Mouse (Mus musculus) embryonic fibroblast, embryonic 13.5 days (primary cell): ENCODE results near the gene Cphx2. TPM values are rescaled to one million over a fixed set of nuclear protein-coding genes. Genes with fewer than 3 reads are reported as not detected.
"Not testable (repeated sequence)": the region's sequence is repeated elsewhere in the genome, so short reads cannot be mapped to it uniquely, and the experiment has no call there.

Source experiments
- H3K27ac ChIP-seq: 2 replicates; pipeline ENCODE4 v1.5.1; 2012; ENCODE audit warnings: low read length, control low read depth, inconsistent platforms; ENCODE audit not compliant: insufficient read depth
- H3K4me1 ChIP-seq: 2 replicates; pipeline ENCODE4 v1.6.1; 2011; ENCODE audit warnings: low read length; ENCODE audit not compliant: control insufficient read depth, insufficient read depth
- H3K4me3 ChIP-seq: 2 replicates; pipeline ENCODE4 v1.5.1; 2011; ENCODE audit warnings: mild to moderate bottlenecking, control low read depth, low read length; ENCODE audit not compliant: insufficient read depth
- polyA plus RNA-seq: library from polyadenylated mRNA; stranded (reverse); fragments of >200 nt; gene quantifications from 2 replicates; pipeline ENCODE4 v1.2.4, GENCODE M21; 2011; ENCODE audit warnings: low read depth; ENCODE audit not compliant: missing spikeins, insufficient read length

Cphx2 gene
- not detected in 2 replicates for polyA plus RNA-seq

DNA sequence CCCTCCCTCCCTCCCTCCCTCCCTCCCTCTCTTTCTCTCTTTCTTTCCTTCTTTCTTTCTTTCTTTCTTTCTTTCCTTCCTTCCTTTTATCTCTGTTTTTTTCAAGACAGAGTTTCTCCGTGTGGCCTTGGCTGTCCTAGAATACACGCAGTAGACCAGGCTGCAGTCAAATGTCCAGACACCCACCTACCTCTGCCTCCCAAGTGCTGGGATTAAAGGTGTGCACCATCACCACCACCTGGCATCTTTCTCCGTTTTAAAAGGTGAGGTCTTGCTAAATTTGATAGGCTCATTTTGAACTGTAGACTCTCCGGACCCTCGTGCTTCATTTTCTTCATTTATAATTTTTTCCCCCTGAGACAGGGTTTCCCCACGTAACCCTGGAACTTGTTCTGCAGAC lies at the start of gene Cphx2:
Gene Cphx2, plus strand, starts transcription at position 301 of the 400 bp plus-strand sequence.
- H3K27ac ChIP-seq, H3K4me1 ChIP-seq, H3K4me3 ChIP-seq: not testable (repeated sequence)

DNA sequence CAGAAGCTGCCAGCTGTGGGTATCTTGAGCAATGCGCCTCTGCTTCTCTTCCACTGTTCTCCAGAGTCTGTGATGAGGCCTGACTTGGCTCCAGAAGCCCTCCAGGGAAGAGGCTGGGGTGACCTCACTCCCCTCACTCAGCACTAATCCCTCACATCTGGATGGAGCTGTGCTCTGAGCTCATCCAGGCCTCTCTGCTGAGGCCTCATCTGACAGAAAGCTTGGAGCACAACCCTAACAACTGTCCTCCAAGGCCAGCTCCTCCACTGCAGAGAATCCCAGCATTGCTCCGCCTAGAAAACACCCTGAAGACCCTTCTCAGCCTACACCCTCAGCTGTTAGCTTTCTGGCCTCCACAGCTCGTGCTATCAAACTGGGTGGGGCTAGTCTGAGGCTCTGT lies 47.0 kb upstream of the Cphx2 start:
- H3K27ac ChIP-seq, H3K4me3 ChIP-seq, H3K4me1 ChIP-seq: not testable (repeated sequence)

DNA sequence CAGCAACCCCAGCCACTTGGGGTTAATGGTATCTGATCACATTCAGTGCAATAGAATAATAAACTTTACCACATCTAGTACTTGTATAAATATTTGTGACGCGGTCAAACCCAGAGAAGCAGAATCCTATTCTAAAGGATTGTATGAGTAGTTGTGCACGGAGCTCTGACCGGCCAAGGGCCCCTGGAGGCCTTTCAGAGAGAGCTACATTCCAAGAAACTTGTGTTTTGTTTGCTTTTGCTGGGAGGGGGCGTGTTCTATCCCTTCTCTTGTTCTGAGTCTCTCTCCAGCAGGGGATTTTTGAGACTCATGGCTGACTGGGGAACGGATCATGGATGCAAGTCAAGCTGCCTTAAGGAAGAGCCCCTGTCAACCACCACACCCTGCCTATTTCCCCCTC lies 45.9 kb upstream of the Cphx2 start:
- not testable (repeated sequence) for H3K27ac ChIP-seq, H3K4me3 ChIP-seq, H3K4me1 ChIP-seq

DNA sequence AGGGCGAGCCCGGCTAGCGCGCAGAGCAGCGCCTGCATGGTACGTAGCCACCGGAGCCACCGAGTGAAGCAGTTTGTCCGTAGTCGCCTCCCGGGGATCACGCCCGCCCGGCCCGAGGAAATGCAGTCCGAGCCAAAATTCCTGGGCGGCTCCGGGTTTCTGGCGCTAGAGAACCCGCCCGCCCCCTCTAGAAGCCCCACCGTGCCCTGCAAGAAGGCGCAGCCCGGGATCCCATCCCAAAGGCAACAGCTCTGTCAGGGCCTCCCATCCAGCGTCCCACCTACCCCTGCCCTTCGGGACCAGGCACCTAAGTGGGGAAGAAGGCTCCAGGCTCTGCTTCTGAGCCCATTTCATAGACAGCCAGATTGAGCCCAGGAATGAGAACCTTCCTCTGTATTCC lies 38.7 kb upstream of the Cphx2 start, which contains the start of gene Gm9780:
Gene Gm9780, minus strand, starts transcription at position 101 of the 400 bp plus-strand sequence.
- not testable (repeated sequence) for H3K27ac ChIP-seq, H3K4me1 ChIP-seq, H3K4me3 ChIP-seq

DNA sequence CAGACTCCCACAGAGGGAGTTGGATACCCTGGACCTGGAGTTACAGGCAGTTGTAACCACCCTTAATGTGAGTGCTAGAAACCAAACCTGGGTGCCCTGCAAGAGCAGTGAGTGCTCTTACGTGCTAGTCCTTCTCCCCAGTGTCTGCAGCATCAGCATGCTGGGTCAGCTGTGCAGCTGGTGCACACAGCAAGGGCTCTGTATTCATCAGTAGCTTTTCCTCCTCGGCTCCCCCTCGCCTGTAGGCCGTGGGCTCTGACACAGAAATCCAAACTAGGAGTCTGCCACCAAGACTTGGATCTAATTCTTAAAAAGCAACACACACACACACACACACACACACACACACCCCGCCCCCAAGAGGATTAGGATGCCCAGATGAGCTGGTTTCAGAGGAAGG lies 36.3 kb upstream of the Cphx2 start:
- not testable (repeated sequence) for H3K4me3 ChIP-seq, H3K4me1 ChIP-seq, H3K27ac ChIP-seq

DNA sequence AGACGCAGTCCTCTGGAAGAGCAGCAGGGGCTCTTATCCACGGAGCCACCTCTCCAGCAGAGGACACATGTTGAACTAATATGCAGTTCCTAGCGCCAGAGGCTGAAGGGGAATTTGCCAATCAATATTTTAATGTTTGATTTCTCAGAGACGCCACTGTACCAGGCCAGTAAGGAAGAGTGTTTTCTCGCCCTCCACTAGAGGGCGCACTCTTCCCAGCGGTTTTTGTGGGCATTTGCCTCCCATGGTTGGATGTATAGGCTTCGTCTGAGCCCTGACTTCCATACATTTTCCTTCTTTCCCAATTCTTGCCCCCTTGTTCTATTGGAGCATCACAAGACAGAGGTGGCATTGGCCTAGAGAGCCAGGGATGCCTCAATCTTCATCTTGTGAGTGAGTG lies 34.3 kb upstream of the Cphx2 start:
- not testable (repeated sequence) for H3K27ac ChIP-seq, H3K4me3 ChIP-seq, H3K4me1 ChIP-seq

DNA sequence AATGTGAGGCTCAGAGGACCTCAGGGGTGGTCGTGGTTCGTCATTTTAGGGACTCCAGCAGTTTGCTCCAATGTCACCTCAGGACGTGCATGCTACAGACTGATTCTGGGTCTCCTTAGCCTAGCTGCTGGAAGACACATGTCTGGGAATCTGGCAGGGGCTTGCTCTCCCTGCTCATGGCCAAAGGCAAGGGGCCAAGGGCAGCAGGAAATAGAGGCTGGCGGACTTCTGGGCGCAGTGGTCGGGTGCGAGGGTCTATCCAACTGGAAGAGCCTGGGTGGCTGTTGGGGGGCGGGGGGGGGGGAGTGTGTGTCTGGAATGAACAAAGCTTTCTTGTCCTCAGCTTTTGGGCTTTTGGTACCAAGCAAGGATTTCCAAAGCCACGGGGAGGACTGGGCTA lies 32.5 kb upstream of the Cphx2 start:
- not testable (repeated sequence) for H3K27ac ChIP-seq, H3K4me3 ChIP-seq, H3K4me1 ChIP-seq

DNA sequence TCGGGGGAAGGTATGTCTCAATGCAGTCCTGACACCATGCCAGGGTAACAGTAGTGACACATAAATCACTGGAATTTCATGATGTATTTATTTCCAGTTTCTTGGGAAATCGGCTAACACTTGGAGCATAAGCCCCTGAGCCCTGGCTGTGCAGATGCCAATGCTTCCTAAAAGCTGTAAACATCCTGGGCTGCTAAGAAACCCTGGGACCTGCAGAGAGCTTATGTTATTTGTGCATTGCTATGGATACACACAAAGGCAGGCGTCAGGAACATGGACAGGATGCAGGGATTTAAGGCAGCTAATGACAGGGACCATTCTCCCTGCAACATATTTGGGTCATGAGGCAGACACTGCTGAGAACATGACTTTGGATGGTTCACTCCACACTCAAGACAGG lies 23.1 kb upstream of the Cphx2 start:
- not testable (repeated sequence) for H3K27ac ChIP-seq, H3K4me3 ChIP-seq, H3K4me1 ChIP-seq

DNA sequence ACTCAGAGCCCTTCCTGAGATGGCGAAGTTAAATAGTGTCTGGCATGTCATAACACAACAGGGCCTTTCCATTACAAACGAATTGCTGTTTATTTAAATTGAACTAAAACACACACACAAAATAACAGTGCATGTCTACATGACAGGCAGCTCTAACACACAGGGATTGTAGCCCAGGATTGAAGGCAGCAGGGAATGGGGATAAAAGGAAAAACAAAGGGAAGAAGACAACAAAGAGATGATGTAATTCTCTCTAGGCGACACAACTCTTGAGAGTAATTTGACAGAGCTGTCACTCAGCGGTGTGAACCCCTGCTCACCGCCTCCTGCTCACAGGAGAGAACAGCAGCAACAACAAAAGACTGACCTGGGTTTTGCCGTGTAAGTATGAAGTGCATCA lies 22.0 kb upstream of the Cphx2 start:
- not testable (repeated sequence) for H3K4me3 ChIP-seq, H3K27ac ChIP-seq, H3K4me1 ChIP-seq

DNA sequence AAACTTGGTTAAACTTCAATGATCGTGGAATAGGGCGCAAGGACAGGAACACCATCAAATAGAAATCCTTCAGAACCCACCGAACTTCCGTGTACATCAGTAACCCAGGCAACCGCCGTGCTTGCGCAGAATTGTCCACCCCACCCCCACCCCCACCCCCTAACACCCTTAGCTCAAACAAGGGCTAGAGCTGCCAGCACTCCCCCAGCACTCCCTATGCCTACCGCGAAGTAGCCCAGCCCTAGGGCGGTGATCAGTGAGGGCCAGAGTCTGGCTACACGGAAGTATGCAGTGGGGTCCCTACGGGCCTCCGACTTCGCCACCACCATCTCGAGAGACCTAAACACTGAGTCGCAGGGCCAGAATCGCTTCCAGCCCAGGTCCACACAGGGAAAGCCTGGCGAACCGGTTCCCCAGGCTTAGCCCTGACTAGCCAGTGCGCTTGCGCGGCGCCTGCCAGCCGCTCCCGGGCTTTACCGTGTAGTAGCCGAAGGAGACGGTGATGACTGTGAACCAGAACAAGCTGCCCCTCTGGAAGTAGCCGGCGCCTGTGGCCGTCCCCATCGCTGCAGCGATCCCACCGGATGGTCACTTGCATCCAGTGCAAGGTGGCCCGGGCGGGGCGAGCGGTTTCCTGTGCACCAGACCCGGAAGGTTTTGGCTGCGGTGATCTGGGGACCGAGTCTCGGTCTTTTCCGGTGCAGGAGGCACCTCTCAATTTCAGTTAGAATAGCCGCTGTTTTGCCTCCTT lies 14.6 kb upstream of the Cphx2 start:
- not testable (repeated sequence) for H3K4me1 ChIP-seq, H3K27ac ChIP-seq, H3K4me3 ChIP-seq

DNA sequence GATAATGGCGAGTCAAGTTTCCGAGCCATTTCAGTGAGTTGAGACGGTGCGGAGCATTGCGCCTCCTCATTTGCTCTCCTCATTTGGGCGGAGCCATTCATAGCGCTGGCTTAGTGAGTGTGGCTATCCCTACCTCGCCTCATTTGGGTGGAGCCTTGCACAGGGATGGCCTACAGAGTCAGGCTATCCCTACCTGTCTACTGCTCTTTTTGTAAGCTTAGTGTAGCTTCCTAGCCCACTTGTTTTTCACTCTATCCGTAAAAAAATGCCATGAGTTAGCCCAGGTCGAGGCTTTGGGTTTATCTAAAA lies 14.0 kb upstream of the Cphx2 start, which contains the start of gene Tmem254c:
Gene Tmem254c, minus strand, starts transcription at position 31 of the 309 bp plus-strand sequence.
- H3K27ac ChIP-seq, H3K4me1 ChIP-seq, H3K4me3 ChIP-seq: not testable (repeated sequence)

DNA sequence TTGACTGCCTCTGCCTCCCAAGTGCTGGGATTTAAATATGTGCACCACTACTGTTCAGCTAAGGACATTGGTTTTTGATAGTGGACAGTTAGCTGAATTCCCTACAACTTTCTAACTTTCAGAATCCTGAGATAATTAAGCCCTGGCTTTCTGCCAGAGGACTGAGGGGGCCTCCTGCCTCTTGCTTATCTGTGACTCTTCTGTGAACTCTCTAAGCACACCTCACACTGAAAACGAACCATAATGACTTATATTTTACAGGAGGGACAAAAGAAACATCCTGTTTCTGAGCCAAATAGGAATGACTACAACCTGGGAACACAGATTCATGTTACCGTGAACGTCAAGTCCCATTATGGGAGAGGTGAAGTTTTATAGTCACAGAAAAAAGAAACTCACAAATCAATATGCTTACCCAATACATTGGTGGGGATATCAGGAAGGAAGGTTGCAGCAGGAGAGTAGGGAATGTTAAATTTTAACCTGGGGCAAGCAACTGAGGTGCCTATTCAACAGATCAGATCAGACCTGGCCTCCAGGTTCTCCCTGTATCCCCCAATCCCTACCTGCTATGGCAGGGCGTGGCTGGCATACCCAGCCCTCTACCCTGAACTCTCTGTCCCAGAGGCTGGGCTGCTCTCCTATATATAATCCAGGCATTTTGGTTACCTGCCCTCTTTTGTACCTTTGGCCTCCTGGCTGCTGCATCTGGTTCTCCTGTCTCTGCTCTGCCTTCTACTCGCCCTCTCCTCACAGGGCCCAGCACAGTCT lies 4.5 kb upstream of the Cphx2 start:
- H3K4me1 ChIP-seq, H3K4me3 ChIP-seq, H3K27ac ChIP-seq: not testable (repeated sequence)

DNA sequence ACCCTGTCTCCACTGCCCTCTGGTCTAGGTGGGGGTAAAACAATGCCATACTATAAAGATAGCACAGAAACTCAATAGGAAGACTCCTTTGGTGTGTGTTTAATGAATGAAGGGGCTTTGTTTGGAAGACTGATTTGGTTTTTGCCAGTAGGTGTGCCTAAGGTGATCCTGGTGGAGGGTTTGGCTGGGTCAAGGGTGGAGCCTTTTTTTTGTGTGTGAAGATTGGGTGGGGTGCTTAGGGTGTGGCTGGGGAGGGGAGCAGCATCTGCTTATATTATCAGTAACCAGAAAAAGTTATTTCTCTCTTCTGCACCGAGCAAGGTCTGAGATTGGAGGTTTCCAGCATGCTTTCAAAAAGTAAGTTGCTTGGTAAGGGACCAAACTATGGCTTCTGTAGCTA lies 681 bp downstream of the Cphx2 start, which contains the start of gene Cphx3:
Gene Cphx3, plus strand, starts transcription at position 301 of the 400 bp plus-strand sequence.
- not testable (repeated sequence) for H3K4me1 ChIP-seq, H3K27ac ChIP-seq, H3K4me3 ChIP-seq

DNA sequence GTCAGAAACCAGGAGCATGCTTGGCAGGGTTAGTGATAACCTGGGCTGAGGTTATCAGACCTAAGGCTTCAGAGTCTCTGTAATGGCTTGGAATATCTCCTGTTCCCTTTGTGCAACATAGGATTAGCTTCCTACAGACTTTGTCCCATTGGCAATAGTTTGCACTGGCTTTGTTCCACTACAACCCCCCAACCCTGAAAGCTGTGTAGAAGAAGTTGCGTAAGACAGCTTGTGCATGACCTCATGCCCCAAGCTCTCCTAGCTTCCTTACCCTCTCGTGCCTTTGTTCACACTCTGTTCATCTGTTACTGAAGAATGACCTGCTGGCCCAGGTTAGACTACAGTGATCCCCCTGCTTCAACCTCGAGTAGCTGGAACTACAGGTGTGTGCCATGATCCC lies 16.3 kb downstream of the Cphx2 start:
- not testable (repeated sequence) for H3K4me3 ChIP-seq, H3K4me1 ChIP-seq, H3K27ac ChIP-seq

DNA sequence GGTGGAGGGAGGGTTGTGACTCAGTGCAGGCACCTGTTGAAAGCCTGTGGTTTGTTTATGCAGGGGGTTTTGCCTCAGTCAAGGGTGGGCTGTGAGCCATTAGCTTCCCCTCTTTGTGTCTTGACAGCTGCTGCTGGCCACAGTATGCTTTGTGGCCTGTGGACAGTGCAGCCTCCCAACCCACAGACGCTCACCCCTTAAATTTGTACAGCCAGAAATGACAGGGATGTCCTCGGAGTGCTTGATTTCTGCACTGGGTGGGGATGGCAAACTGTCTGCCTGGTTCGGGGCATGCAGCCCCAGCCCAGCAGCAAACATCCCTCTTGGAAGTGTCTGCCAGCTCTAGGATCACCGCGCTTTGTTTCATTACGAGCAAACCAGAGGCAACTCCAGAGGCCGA lies 36.8 kb downstream of the Cphx2 start, which contains the start of gene Duxbl2:
Gene Duxbl2, plus strand, starts transcription at position 200 of the 400 bp plus-strand sequence.
- not testable (repeated sequence) for H3K4me3 ChIP-seq, H3K4me1 ChIP-seq, H3K27ac ChIP-seq

DNA sequence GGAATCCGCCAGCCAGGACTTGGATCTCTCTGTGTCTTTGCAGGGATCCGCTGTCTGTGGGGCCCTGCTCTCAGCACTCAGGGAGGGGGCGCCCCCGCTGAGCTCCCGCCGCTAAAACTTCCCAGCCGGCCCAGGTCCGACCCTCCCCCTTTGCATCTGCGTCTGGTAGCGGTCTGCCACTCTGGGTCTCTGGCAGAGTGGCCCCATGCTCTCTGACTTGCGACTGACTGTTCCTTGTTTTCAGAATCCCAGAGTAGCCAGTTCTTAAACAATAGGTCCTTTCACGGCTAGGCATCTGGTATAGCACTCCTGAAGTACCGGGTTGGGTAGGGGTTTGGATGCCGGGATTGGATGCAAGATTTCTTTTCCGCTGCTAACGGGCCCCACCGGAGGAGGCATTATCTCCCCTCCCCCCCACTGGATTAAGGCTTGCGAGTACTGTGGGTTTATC lies 37.3 kb downstream of the Cphx2 start:
- H3K4me1 ChIP-seq, H3K27ac ChIP-seq, H3K4me3 ChIP-seq: not testable (repeated sequence)
